Mouse (Mus musculus) C2C12 (cell line): Measurements from ENCODE around the gene Vwa3b.

Source experiments
- CEBPB ChIP-seq: IDR thresholded peaks from one replicate; pipeline ENCODE4 v1.6.1; 2011; ENCODE audit warnings: low read depth, mild to moderate bottlenecking, control low read depth, moderate library complexity
- CTCF ChIP-seq: IDR thresholded peaks from one replicate; pipeline ENCODE4 v1.5.1; 2011; ENCODE audit not compliant: control insufficient read depth, insufficient read depth, insufficient read length
- MYOD1 ChIP-seq: IDR thresholded peaks from one replicate; pipeline ENCODE4 v1.6.1; 2011; ENCODE audit warnings: low read depth; ENCODE audit not compliant: control insufficient read depth, insufficient read length

DNA sequence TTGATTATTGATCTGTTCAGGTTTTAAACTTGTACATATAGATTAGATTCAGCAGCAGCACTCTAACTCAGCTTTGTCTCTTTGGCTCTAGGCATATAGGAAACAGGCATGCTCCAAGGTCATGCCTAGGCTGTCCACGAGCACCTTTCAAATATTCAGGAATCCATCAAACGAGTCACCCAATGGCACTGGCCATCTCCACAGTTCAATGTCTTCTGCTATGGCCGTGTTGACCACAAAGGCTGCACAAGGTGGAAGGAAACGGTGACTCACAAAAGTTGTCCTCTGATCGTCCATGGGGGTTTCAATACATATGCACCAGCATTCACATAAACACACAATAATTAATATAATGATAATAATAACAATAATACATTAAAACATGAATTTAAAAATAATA lies 21.4 kb upstream of the Vwa3b start:
- TF ChIP-seq CTCF, result no peak
- TF ChIP-seq MYOD1, result no peak
- no peak for TF ChIP-seq CEBPB
